In the genomic region with DNA sequence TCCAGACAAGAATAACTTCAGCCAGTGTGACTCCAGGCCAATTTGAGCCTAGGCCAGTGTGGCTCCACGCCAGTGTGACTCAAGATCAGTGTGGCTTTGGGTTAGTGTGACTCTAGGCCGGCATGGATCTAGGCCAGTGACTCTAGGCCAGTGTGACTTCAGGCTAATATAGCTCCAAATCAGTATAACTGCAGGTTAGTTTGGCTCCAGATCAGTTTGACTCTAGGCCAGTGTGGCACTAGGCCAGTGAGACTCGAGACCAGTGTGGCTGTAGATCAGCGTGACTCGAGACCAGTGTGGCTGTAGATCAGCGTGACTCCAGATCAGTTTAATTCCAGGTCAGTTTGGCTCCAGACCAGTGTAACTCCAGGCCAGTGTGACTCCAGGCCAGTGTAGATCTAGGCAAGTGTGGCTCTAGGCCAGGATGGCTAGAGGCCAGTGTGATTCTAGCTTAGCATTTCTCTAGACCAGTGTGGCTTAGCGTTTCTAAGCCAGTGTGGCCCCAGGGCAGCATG, we compare ENCODE assay signal across 9 mouse cellular contexts. TPM values are rescaled to one million over a fixed set of nuclear protein-coding genes. Genes with fewer than 3 reads are reported as not detected.
DNase-seq lines count a peak whose midpoint lies in the region; ATAC-seq lines count a peak whose summit lies in the region.
"Had no signal": no experiment of that assay in that cellular context is flagged by ENCODE, and none has a peak within 500 bp of the region (broad histone marks: within the 10 kb centered on the region; RNA-seq: fewer than 3 reads in every experiment).

No protein-coding gene starts in this region.

- peaks cover 80% of the 10 kb centered on the region for H3K36me3 ChIP-seq in forebrain, embryonic 12.5 days (replicated peaks)

- no peaks in the 10 kb centered on the region for H3K4me1 ChIP-seq in forebrain, embryonic 12.5 days
- H3K4me1 ChIP-seq: heart, embryonic 13.5 days; lung, embryonic 15.5 days had no signal

- ATAC-seq in forebrain, embryonic 12.5 days (ENCODE audit: low FRiP score) = no peak

- 95% methylated on average over 7 of the region's 7 CpGs for WGBS in forebrain, embryonic 12.5 days

- H3K4me2 ChIP-seq in forebrain, embryonic 12.5 days = no peak overlapping the region
- H3K4me2 ChIP-seq: heart, embryonic 13.5 days; lung, embryonic 15.5 days had no signal

- no peak overlapping the region for H3K27ac ChIP-seq in forebrain, embryonic 12.5 days
- H3K27ac ChIP-seq: heart, embryonic 13.5 days; lung, embryonic 15.5 days had no signal

- no peak overlapping the region for H3K9ac ChIP-seq in forebrain, embryonic 12.5 days
- H3K9ac ChIP-seq: heart, embryonic 13.5 days; lung, embryonic 15.5 days had no signal

- H3K4me3 ChIP-seq in forebrain, embryonic 12.5 days (replicated peaks) = no peak overlapping the region
- H3K4me3 ChIP-seq: heart, embryonic 13.5 days; lung, embryonic 15.5 days had no signal

- H3K9me3 ChIP-seq in forebrain, embryonic 12.5 days = no peaks in the 10 kb centered on the region
- H3K9me3 ChIP-seq: heart, embryonic 13.5 days; lung, embryonic 15.5 days had no signal

- H3K27me3 ChIP-seq in forebrain, embryonic 12.5 days = no peaks in the 10 kb centered on the region
- H3K27me3 ChIP-seq: heart, embryonic 13.5 days; lung, embryonic 15.5 days had no signal

- peak; percentile 47 to 74 for DNase-seq in urinary bladder, postnatal 36 days (ENCODE audit: low spot score in 2 of 2)
- no peak for DNase-seq in urinary bladder, adult 2 months (ENCODE audit: low spot score)
- DNase-seq in fibroblast of lung, adult 2 months (ENCODE audit: low read depth) = peak; percentile 68
- DNase-seq in kidney, postnatal 10 days = peak; percentile 57
- no peak for DNase-seq in thymus, postnatal 36 days
- no peak for DNase-seq in right cerebral cortex, postnatal 4 days

RNA-seq across cellular contexts. Expression of a gene that starts 47.1 kb away (rescaled TPM):
- 33.4 and 35.4 TPM in 2 replicates for polyA plus RNA-seq in urinary bladder, adult 2 months (2012; rRNA removed)
- 32.9 and 33.0 TPM in 2 replicates for polyA plus RNA-seq in forebrain, embryonic 12.5 days (2016; fragmentation: Nextera tagmentation; extraction: Ambion mirVana)

Comparison
In these comparisons a context has a peak if more than half of its experiments do, and no peak if none do; other contexts are left out.
1. DNase-seq: peak in urinary bladder, postnatal 36 days (2 of 2), fibroblast of lung, adult 2 months (single experiment) and kidney, postnatal 10 days (single experiment); none in urinary bladder, adult 2 months (single experiment), thymus, postnatal 36 days (0 of 2) and right cerebral cortex, postnatal 4 days (single experiment).